Mouse (Mus musculus) left cerebral cortex, postnatal 25 days (tissue): Measurements from ENCODE around the gene Dnmt3a. TPM values are rescaled to one million over a fixed set of nuclear protein-coding genes. Genes with fewer than 3 reads are reported as not detected.

Experiments used
- DNase-seq, 2 experiments: peaks; one replicate each; pipeline ENCODE4 v3.0.0; 2022; ENCODE audit warnings: low spot score in 2 of 2, mixed read lengths in 1 of 2
- intact Hi-C: fragments of 180-260 bp; cut with DNase I; formaldehyde crosslinking; loops from one replicate; pipeline ENCODE4 v1.15.1; 2025
- total RNA-seq, 2 experiments: library from RNA; stranded (reverse); gene quantifications; 2 replicates each; pipeline ENCODE4 v1.2.3; 2021

Gene Dnmt3a
- 100 to 1,000 TPM; 138 to 148 TPM for total RNA-seq

GRCm38 (mm10) chr12:3805852-3806251 lies at the start of gene Dnmt3a:
Gene Dnmt3a, plus strand, starts transcription at chr12:3806007.
- intact Hi-C loops, result loop anchor here (2.0 kb wide), 2 partner anchors 29 to 65 kb away; no protein-coding TSS in a partner anchor
- DNase-seq, result no peak

DNA sequence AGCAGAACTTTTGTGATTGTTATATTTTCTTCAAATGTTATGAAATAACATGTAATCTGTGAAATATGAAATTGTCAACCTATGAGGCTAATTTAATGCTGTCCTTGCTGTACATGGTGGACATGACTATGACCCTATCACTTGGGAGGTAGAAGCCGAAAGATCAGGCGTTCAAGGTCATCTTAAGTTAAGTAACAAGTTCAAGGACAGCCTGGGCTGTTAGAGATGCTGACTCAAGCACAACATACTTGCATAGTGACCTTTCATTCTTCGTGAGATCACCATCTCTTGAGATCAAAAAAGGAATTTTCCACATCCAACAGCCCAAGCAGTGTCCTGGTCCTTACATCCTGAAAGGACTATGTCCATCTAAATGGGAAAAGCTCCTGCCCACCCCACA lies 49.6 kb upstream of the Dnmt3a start:
- intact Hi-C loops, result no loop called here
- no peak for DNase-seq

- intact Hi-C loops, result no loop called here
These were observed 47.7 kb upstream of the Dnmt3a start for GRCm38 (mm10) chr12:3758127-3758526.

DNA sequence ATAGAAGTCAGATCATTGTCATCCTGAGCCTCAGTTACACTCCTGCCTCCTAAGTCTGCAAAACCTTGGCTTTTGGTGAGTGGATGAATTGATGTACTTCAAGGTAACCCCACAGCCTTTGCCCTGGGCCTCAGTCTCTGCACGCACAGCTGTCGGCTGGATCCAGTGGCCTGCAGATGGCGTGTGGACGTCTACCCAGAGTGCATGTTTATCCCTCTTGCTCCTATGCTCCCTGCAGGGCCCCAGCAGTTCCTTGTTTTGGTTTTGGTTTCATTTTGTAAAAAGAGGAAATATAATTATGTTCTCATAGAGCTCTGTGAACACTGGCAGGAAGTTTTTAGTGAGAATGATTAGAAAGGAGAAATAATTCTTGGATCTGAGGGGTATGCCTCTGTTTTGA lies 46.4 kb upstream of the Dnmt3a start:
- intact Hi-C loops, result no loop called here

More at GRCm38 (mm10) chr12:3758127-3758526, 47.7 kb upstream of the Dnmt3a start:
- no peak for DNase-seq

DNA sequence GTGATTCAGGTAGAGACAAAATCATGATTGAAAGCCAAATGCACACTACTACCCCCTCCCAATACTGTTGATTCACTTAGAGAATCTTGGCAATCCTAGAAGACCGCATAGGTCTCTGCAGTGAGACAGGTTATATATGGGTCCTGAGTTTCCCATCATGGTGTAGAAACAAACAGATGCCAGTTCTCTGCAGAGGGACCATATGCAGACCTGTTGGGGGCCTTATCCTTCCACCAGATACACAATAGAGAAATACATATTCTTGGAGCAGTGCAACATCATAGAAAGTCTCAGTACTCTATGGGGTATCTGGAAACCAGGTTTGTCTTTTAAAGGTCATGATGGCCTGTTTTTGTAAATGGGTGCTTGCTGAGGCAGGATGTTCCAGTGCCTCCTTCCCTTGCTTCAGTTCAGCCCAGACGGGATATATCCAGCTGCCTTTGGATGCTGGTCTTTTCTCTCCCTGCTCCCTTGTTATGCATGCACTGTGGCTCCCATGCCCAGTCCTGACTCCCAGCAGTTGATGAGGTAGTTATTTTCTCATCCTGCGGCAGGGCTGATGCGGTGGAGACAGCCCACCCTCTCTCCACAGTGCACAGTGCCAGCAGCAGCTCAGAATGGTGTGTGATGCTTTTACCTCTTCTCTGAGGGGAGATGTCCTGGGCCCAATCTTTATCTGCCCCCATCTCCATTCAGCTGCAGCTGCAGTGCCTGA lies 44.8 kb upstream of the Dnmt3a start:
- intact Hi-C loops, result no loop called here
- no peak for DNase-seq

More for the DNA sequence above, 46.4 kb upstream of the Dnmt3a start:
- DNase-seq, result no peak

GRCm38 (mm10) chr12:3761591-3762295 lies 44.1 kb upstream of the Dnmt3a start:
- DNase-seq, result peak in 1 of 2 experiments; percentile 43
- intact Hi-C loops, result no loop called here

DNA sequence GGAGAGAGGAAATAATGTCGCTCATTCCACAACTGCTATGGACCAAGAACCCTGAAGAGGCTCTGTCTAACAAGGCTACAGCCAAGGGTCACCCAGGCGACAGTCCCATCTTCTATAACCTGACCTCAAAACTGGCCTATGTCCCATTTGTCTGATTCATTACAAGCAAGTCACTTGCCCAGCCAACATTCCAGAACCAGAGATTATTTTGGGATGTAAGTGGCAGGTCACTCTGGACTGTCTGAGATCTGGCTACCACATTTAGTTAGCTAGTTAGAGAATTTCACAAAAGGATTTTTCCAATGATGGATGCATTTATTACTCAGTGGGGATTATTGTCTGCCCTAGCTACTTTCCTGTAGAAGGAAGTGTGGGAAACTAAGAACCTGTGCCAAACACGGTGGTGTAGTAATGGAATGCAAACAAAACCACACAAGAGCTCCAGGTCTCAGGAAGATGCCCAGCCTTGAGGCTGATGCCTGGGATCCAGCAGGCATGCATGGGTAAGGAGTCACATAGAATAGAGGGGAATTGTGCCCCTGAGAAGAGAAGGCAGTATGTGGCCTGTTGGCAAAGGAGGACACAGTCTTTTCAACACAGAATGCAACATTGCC lies 41.5 kb upstream of the Dnmt3a start:
- DNase-seq, result no peak
- intact Hi-C loops, result no loop called here

DNA sequence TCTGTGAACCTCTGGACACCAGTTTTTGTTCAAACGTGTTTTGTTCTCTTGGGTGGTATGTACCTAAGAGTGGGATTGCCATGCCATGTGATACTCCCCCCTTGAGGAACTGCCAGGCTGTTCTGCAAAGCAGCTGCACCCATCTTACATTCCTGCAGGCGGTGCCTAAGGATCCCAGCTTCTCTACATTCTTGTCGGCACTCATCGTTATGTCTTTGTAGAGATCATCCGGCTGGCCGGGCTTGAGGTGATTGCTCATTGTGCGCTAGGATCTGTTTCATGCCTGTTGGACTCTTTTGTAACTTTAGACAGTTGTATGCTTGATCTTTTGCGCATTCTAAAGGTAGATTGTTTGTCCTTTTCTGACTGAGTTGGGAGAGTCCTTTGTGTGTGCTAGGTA lies 38.4 kb upstream of the Dnmt3a start:
- intact Hi-C loops, result no loop called here

DNA sequence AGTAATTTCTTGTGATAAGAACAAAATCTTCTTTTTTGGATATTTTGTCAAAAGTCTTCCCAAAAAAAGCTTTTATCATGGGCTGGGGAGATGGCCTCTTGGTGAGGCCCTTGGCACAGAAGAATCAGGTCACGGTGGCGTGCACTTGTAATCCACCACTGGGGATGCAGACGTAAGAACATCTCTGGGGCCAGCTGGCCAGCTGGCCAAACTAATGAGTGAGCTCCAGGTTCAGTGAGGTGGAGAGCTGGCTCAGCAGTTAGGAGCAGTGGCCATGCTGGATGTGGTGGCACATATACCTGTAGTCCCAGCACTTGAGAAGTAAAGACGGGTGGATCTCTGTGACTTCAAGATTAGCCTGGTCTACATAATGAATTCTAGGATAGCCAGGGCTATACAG lies 37.4 kb upstream of the Dnmt3a start:
- intact Hi-C loops, result no loop called here
- DNase-seq, result no peak

More for the DNA sequence above, 38.4 kb upstream of the Dnmt3a start:
- DNase-seq, result no peak

GRCm38 (mm10) chr12:3770546-3770945 lies 35.3 kb upstream of the Dnmt3a start:
- DNase-seq, result no peak
- intact Hi-C loops, result no loop called here

DNA sequence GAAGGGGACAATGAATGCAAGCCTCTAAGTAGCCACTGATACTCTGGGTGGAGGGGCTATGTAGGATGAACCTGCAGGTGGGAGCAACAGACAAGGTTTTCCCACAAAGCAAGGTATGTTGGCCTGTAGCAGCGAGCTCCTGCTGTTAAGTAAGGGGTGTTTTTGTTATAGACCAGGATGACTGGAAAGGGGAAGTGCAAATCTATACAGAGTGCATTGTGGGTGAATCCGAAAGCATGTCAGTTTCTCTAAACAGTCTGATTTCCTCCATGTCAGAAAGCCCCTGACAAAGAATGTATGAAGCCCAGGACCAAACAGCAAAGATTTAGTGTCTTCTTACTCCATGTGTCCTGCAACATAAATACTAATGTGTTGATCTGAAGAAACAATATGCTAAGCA lies 34.7 kb upstream of the Dnmt3a start:
- no peak for DNase-seq
- intact Hi-C loops, result no loop called here

- intact Hi-C loops, result no loop called here
- peak in 1 of 2 experiments; percentile 81 for DNase-seq
These were observed 32.2 kb upstream of the Dnmt3a start for GRCm38 (mm10) chr12:3773643-3774042.

- intact Hi-C loops, result no loop called here
- no peak for DNase-seq
These were observed 29.8 kb upstream of the Dnmt3a start for GRCm38 (mm10) chr12:3776015-3776414.

- DNase-seq, result no peak
- intact Hi-C loops, result no loop called here
These were observed 28.1 kb upstream of the Dnmt3a start for GRCm38 (mm10) chr12:3777682-3778081.

- intact Hi-C loops, result no loop called here
- no peak for DNase-seq
These were observed 27.5 kb upstream of the Dnmt3a start for GRCm38 (mm10) chr12:3778286-3778685.

DNA sequence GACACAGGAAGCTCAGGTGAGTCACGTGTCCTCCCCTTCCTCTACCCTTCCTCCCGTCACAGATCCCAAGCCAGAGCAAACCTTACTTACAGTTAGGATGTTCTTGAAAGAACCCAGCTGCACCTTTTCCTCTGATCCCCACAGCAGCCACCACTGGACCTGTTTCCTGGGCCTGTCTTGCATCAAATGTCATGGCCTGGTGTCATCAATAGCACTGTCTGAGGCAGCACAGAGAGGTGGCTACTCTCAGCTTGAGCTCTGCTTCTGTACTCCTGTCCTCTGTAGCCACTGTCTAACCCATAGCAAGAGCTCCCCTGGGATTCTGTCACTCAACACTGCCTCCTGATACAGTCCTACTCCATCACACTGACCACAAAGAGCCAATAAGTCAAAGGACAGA lies 26.2 kb upstream of the Dnmt3a start:
- DNase-seq, result no peak
- intact Hi-C loops, result no loop called here

- DNase-seq, result peak; percentile 61 to 68
- intact Hi-C loops, result no loop called here
These were observed 25.4 kb upstream of the Dnmt3a start for GRCm38 (mm10) chr12:3780405-3780891.

GRCm38 (mm10) chr12:3780931-3781471 lies 24.8 kb upstream of the Dnmt3a start:
- intact Hi-C loops, result no loop called here
- DNase-seq, result no peak

DNA sequence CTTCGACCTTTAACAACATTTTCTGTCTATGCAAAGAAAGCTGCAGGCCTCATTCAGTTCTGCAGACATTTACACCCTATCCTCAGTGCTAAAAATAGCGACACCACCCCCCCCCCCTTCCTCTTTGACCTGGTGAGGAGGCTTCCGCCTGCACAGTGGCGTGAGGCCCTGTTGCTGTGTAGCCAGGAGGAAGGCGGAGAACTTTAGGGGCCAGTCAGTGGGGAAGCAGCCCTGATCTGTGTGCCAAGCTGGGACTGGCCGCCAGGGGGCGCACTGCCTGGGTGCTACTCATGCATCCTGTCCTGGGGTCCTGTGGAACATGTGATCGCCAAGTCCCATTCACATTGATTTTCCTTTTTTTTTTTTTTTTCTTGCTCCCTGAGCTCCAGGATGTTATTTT lies 24.3 kb upstream of the Dnmt3a start:
- intact Hi-C loops, result no loop called here
- peak; percentile 79 to 85 for DNase-seq

DNA sequence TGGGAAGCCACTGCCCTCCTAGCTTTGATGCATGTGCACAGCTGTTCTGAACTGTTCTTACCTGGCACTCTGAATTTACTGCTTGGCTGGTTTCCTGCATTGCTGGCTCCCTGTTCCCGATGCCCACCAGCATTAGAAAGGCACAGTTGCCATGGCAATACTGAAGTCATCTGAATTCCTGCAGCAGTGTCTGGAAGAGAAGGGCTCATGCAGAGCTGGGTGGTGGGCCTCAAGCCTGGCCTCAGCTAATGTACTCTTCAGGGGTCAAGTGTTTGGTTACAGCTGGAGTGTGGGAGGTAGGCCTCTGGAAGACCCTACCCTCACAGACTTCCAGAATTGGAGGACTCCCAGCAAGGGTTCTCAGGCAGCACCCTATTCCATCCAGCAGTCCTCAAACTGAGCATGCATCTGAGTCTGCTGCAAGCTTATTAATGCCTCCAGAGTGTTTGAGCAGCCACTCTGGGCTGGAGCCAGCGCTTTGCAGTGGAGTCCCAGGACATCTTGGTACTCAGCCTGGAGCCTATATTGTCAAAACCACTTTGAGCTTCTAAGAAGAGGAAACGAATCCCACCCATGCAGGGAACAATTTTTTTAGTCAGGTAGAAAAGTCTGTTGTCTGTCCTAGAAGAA lies 22.5 kb upstream of the Dnmt3a start:
- peak; percentile 55 to 66 for DNase-seq
- intact Hi-C loops, result no loop called here
